Mouse (Mus musculus): ENCODE data around the gene Gm3854.
"Not testable (repeated sequence)": the region's sequence is repeated elsewhere in the genome, so short reads cannot be mapped to it uniquely, and the experiment has no call there.

The Gm3854 gene

GRCm38 (mm10) chr7:6343501-6344071 is at the start of gene Gm3854:
Gm3854 (plus strand) TSS chr7:6343759.
- in situ Hi-C loops (cut with MboI; ENCODE audit: low sequenced_read_pairs): no loop called here

GRCm38 (mm10) chr7:6300796-6301195 is 42.8 kb upstream of the Gm3854 start:
- in situ Hi-C loops (cut with MboI; ENCODE audit: low sequenced_read_pairs): not testable (repeated sequence)

- in situ Hi-C loops (cut with MboI; ENCODE audit: low sequenced_read_pairs): no loop called here
These were observed 12.9 kb upstream of the Gm3854 start for GRCm38 (mm10) chr7:6330458-6331232.

GRCm38 (mm10) chr7:6331233-6331956 is 12.2 kb upstream of the Gm3854 start, which contains the start of gene Zfp583:
Zfp583 (minus strand) TSS chr7:6331285.
- in situ Hi-C loops (cut with MboI; ENCODE audit: low sequenced_read_pairs): no loop called here

- in situ Hi-C loops (cut with MboI; ENCODE audit: low sequenced_read_pairs): no loop called here
These were observed 3.7 kb upstream of the Gm3854 start for GRCm38 (mm10) chr7:6339865-6340264.

GRCm38 (mm10) chr7:6344124-6344523 is 565 bp downstream of the Gm3854 start:
- in situ Hi-C loops (cut with MboI; ENCODE audit: low sequenced_read_pairs): no loop called here

- in situ Hi-C loops (cut with MboI; ENCODE audit: low sequenced_read_pairs): loop anchor here (25.0 kb wide), 1 partner anchor 929 kb away; the partner anchor contains the start of gene Gm45844
These were observed 14.6 kb downstream of the Gm3854 start for GRCm38 (mm10) chr7:6358121-6358520.

- in situ Hi-C loops (cut with MboI; ENCODE audit: low sequenced_read_pairs): loop anchor here (25.0 kb wide), 1 partner anchor 928 kb away; the partner anchor contains the start of gene Gm45844
These were observed 15.5 kb downstream of the Gm3854 start for GRCm38 (mm10) chr7:6358937-6359590.

- in situ Hi-C loops (cut with MboI; ENCODE audit: low sequenced_read_pairs): loop anchor here (25.0 kb wide), 1 partner anchor 927 kb away; the partner anchor contains the start of gene Gm45844
These were observed 17.0 kb downstream of the Gm3854 start for GRCm38 (mm10) chr7:6360477-6361060.

- in situ Hi-C loops (cut with MboI; ENCODE audit: low sequenced_read_pairs): loop anchor here (25.0 kb wide), 1 partner anchor 926 kb away; the partner anchor contains the start of gene Gm45844
These were observed 18.2 kb downstream of the Gm3854 start for GRCm38 (mm10) chr7:6361756-6362155.

- in situ Hi-C loops (cut with MboI; ENCODE audit: low sequenced_read_pairs): loop anchor here (25.0 kb wide), 1 partner anchor 925 kb away; the partner anchor contains the start of gene Gm45844
These were observed 18.9 kb downstream of the Gm3854 start for GRCm38 (mm10) chr7:6362268-6363046.

- in situ Hi-C loops (cut with MboI; ENCODE audit: low sequenced_read_pairs): loop anchor here (25.0 kb wide), 1 partner anchor 924 kb away; the partner anchor contains the start of gene Gm45844
These were observed 19.5 kb downstream of the Gm3854 start, which contains the start of gene Zfp78 for GRCm38 (mm10) chr7:6363047-6363488. Zfp78 (plus strand) TSS chr7:6363280.

- in situ Hi-C loops (cut with MboI; ENCODE audit: low sequenced_read_pairs): loop anchor here (25.0 kb wide), 1 partner anchor 923 kb away; the partner anchor contains the start of gene Gm45844
These were observed 21.2 kb downstream of the Gm3854 start for GRCm38 (mm10) chr7:6364761-6365160.

- in situ Hi-C loops (cut with MboI; ENCODE audit: low sequenced_read_pairs): loop anchor here (25.0 kb wide), 1 partner anchor 920 kb away; the partner anchor contains the start of gene Gm45844
These were observed 23.6 kb downstream of the Gm3854 start for GRCm38 (mm10) chr7:6367185-6367584.

- in situ Hi-C loops (cut with MboI; ENCODE audit: low sequenced_read_pairs): loop anchor here (25.0 kb wide), 1 partner anchor 919 kb away; the partner anchor contains the start of gene Gm45844
These were observed 24.6 kb downstream of the Gm3854 start for GRCm38 (mm10) chr7:6368146-6368545.

- in situ Hi-C loops (cut with MboI; ENCODE audit: low sequenced_read_pairs): loop anchor here (25.0 kb wide), 1 partner anchor 918 kb away; the partner anchor contains the start of gene Gm45844
These were observed 25.9 kb downstream of the Gm3854 start for GRCm38 (mm10) chr7:6369460-6369859.

- in situ Hi-C loops (cut with MboI; ENCODE audit: low sequenced_read_pairs): loop anchor here (25.0 kb wide), 1 partner anchor 914 kb away; the partner anchor contains the start of gene Gm45844
These were observed 29.4 kb downstream of the Gm3854 start for GRCm38 (mm10) chr7:6372993-6373392.

- in situ Hi-C loops (cut with MboI; ENCODE audit: low sequenced_read_pairs): loop anchor here (25.0 kb wide), 1 partner anchor 734 kb away; the partner anchor contains the start of gene Zfp954
These were observed 34.9 kb downstream of the Gm3854 start for GRCm38 (mm10) chr7:6378441-6378840.

- in situ Hi-C loops (cut with MboI; ENCODE audit: low sequenced_read_pairs): loop anchor here (25.0 kb wide), 1 partner anchor 731 kb away; the partner anchor contains the start of gene Zfp954
These were observed 37.9 kb downstream of the Gm3854 start for GRCm38 (mm10) chr7:6381431-6381830.

Data from CH12F3 (cell line).